Mouse (Mus musculus) heart, adult 2 months (tissue): ENCODE data around the gene Afp. TPM values are rescaled to one million over a fixed set of nuclear protein-coding genes. Genes with fewer than 3 reads are reported as not detected.

ENCODE experiments used
- DNase-seq, 2 experiments: peaks; one replicate each; pipeline ENCODE4 v3.0.0; 2021
- H3K27ac ChIP-seq: fragments of 200-600 bp; 2 replicates; pipeline ENCODE4 v1.8.1; 2022
- H3K27me3 ChIP-seq: fragments of 200-500 bp; 2 replicates; pipeline ENCODE4 v1.6.1; 2012; ENCODE audit warnings: mild to moderate bottlenecking, low read length, inconsistent platforms, mixed read lengths; ENCODE audit not compliant: control insufficient read depth, insufficient read depth
- H3K36me3 ChIP-seq: fragments of 200-500 bp; 2 replicates; pipeline ENCODE4 v1.6.1; 2012; ENCODE audit warnings: low read length, inconsistent platforms; ENCODE audit not compliant: control insufficient read depth, insufficient read depth
- H3K4me1 ChIP-seq: fragments of 200-500 bp; 2 replicates; pipeline ENCODE4 v1.6.1; 2011; ENCODE audit warnings: low read length; ENCODE audit not compliant: control insufficient read depth, insufficient read depth
- H3K4me3 ChIP-seq: fragments of 200-600 bp; 2 replicates; pipeline ENCODE4 v1.8.1; 2022
- H3K79me2 ChIP-seq: fragments of 200-500 bp; replicated peaks from 2 replicates; pipeline ENCODE4 v1.6.1; 2012; ENCODE audit warnings: mild to moderate bottlenecking, inconsistent platforms, low read length, moderate library complexity, mixed read lengths; ENCODE audit not compliant: control insufficient read depth, insufficient read depth
- H3K9ac ChIP-seq: fragments of 200-500 bp; 2 replicates; pipeline ENCODE4 v1.6.1; 2012; ENCODE audit warnings: low read depth, mild to moderate bottlenecking, control low read depth, inconsistent platforms, low read length, mixed read lengths
- CTCF ChIP-seq: fragments of 200-600 bp; IDR thresholded peaks from 2 replicates; pipeline ENCODE4 v1.8.1; 2022; ENCODE audit warnings: antibody characterized with exemption, mild to moderate bottlenecking, moderate library complexity
- EP300 ChIP-seq: fragments of 200-500 bp; IDR thresholded peaks from 2 replicates; pipeline ENCODE4 v1.6.1; 2011; ENCODE audit warnings: low read depth, low read length, control low read depth; ENCODE audit not compliant: insufficient read depth
- POLR2A ChIP-seq: fragments of 200-500 bp; IDR thresholded peaks from 2 replicates; pipeline ENCODE4 v1.6.1; 2011; ENCODE audit warnings: mild to moderate bottlenecking, low read depth, low read length, control low read depth; ENCODE audit not compliant: insufficient read depth
- WGBS: fragments of 180-500 bp; shearing (Covaris S2); methylation state at CpG from one replicate; pipeline ENCODE4 v1.1.7; 2018; 5-methylcytosine and 5-hydroxymethylcytosine counted together
- intact Hi-C: fragments of 180-260 bp; cut with DNase I; formaldehyde crosslinking; loops from one replicate; pipeline ENCODE4 v1.15.1; 2025
- polyA plus RNA-seq: library from polyadenylated mRNA; depleted of rRNA; stranded (reverse); fragments of >200 nt; gene quantifications from 2 replicates; pipeline ENCODE4 v1.2.3, GENCODE M21; 2012
- total RNA-seq, 2 experiments: library from RNA; stranded (reverse); gene quantifications; 2 replicates each; pipeline ENCODE4 v1.2.3; 2021

Afp gene
- total and polyA plus RNA-seq, 3 experiments = not detected

DNA sequence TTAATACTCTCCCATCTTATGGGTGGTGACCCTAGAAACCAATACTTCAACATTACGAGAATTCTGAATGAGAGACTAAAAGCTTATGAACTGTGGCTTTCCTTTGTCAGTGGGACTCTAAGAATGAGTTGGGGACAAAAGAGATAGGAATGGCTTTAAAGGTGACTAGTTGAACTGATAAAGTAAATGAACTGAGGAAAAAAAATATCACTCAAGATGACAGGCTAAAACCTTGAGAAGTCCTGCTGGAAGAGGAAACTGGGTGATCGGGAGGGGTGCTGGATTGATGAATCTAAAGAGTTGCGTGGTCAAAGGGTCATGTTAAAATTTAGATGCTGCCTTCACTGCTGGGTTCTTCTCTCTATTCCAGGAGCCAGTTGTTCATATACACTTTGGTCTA lies 13.8 kb upstream of the Afp start:
- no peak for DNase-seq
- Histone ChIP-seq H3K9ac (no peak overlapping the region), H3K79me2 (no peaks in the 10 kb centered on the region), H3K27me3 (no peaks in the 10 kb centered on the region), H3K36me3 (no peaks in the 10 kb centered on the region), H3K27ac (no peak overlapping the region), H3K4me1 (no peaks in the 10 kb centered on the region), H3K4me3 (no peak overlapping the region)
- intact Hi-C loops = no loop called here
- TF ChIP-seq CTCF (no peak), POLR2A (no peak), EP300 (no peak)
- WGBS = 89% methylated on average over 3 of the region's 3 CpGs

DNA sequence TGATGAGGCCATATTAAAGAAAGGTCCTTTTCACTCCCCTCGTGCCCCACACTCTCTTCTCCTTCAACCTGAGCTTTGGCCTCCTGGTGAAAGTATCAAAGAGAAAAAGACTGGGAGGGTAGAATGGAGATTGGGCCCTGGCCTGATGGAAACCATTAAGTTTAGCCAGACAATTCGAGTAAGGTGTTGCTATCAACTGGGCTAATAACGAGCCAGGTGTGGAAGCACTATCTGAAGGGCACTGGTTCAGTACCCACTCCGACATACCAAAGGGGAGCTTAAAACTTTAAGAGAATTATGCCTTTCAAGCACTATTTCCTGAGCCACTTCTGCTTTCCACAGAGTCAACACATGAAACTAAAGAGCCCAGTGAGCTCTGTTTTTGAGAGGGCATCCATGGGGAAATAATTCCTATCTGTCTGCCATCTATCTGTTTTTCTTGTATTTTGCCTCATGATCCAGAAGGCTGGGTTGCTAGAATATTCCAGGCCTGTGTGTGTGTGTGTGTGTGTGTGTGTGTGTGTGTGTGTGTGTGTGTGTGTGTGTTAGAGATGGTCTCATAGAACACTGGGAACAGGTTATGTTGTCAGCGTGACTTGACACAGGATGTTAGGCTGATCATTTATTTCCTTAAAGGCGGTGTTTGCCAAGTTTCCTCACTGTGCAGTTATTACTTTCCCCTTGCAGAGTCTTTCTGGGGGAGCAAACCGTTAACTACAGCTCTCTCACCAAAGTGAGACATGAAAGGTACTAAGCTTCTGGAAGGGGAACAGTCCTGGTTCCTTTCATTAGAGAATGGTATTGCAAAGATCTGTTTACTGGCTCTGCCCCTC lies 13.0 kb upstream of the Afp start:
- no peaks in the 10 kb centered on the region for H3K4me1 ChIP-seq
- 58% methylated on average over 7 of the region's 7 CpGs for WGBS
- H3K4me3 ChIP-seq = no peak overlapping the region
- no peaks in the 10 kb centered on the region for H3K79me2 ChIP-seq
- H3K36me3 ChIP-seq = no peaks in the 10 kb centered on the region
- H3K9ac ChIP-seq = no peak overlapping the region
- no peak overlapping the region for H3K27ac ChIP-seq
- intact Hi-C loops = no loop called here
- no peaks in the 10 kb centered on the region for H3K27me3 ChIP-seq
- DNase-seq = no peak
- TF ChIP-seq POLR2A (no peak), EP300 (no peak), CTCF (no peak)

DNA sequence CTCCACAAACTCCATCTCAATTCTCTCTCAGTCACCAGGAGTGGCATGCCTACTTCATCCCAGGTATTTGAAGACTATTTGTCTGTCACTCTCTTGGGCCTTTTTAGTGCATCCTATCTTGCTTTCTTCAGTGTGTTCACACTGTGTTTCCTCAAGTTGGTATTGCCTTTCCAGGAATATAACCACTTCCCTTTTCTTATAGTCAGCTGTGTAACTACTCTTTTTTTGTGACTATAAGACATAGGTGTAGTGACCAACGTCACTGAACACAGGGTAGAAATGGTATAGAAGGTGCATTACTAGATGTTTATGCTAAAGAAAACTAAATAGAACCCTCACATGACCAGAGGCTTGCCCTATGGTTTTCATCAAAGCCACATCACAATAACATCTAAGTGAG lies 11.7 kb upstream of the Afp start:
- 52% methylated on average over 1 of the region's 1 CpGs for WGBS
- intact Hi-C loops = no loop called here
- Histone ChIP-seq H3K27ac (no peak overlapping the region), H3K27me3 (no peaks in the 10 kb centered on the region), H3K9ac (no peak overlapping the region), H3K79me2 (no peaks in the 10 kb centered on the region), H3K36me3 (no peaks in the 10 kb centered on the region), H3K4me1 (no peaks in the 10 kb centered on the region), H3K4me3 (no peak overlapping the region)
- DNase-seq = no peak
- TF ChIP-seq EP300 (no peak), POLR2A (no peak), CTCF (no peak)

DNA sequence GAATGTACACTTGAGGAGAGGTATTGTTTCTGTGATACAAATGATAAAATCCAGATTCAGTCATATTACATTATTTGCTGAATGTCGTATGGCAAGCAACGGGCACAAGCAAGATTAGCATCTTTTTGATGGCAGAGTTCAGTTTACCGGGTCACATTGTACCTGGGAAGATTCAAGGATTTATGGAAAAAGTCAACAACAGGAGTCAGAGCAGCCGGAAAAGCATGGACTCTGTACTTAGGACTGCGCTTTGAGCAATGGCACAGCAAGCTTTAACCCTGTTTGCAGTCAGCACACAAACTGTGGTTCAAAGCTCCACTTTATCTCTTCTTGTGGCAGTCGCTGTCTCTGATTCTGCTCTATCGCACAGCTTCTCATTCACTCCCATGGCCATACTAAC lies 4.9 kb upstream of the Afp start:
- intact Hi-C loops = no loop called here
- no peaks in the 10 kb centered on the region for H3K27me3 ChIP-seq
- no peak for DNase-seq
- H3K9ac ChIP-seq = no peak overlapping the region
- no peaks in the 10 kb centered on the region for H3K36me3 ChIP-seq
- 81% methylated on average over 7 of the region's 7 CpGs for WGBS
- no peak overlapping the region for H3K27ac ChIP-seq
- H3K4me3 ChIP-seq = no peak overlapping the region
- no peaks in the 10 kb centered on the region for H3K79me2 ChIP-seq
- TF ChIP-seq CTCF (no peak), EP300 (no peak), POLR2A (no peak)
- H3K4me1 ChIP-seq = no peaks in the 10 kb centered on the region

DNA sequence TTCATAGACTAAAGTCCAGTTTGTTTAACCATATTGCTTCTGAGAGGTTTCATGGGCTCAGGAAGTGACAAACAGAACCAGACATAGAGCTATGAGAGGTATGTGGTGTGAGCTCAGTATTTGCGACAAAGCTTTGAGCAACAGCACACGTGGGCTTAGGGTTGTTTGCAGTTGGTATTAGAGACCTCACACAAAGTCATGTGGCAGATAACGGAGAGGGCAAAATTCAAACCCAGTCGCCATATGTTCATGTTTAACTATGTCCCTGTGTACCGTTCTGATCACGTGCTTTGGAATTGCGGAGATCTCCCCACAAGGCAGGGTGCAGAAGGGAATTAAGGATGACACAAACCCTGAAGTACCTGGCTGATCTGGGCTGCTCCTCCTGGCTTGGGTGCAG lies 2.2 kb upstream of the Afp start:
- intact Hi-C loops = no loop called here

DNA sequence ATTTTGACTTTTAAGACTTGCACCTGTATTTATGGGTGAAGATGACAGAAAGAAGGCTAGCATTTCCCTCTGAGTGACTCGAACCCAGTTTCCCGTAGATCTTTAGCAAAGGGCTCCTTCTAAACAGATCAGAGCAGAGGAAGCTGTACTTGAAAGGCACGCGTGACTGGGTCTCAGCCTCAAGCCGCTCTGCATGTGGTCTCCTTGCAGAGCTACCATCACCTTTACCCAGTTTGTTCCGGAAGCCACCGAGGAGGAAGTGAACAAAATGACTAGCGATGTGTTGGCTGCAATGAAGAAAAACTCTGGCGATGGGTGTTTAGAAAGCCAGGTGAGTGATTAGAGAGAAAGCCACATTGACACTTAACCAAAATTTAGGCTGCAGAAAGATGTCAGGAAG lies 1.9 kb downstream of the Afp start:
- Histone ChIP-seq H3K9ac (no peak overlapping the region), H3K4me1 (no peaks in the 10 kb centered on the region), H3K27me3 (no peaks in the 10 kb centered on the region), H3K36me3 (no peaks in the 10 kb centered on the region), H3K79me2 (no peaks in the 10 kb centered on the region), H3K4me3 (no peak overlapping the region), H3K27ac (no peak overlapping the region)
- intact Hi-C loops = no loop called here
- whole genome bisulfite sequencing = 70% methylated on average over 9 of the region's 9 CpGs
- TF ChIP-seq POLR2A (no peak), EP300 (no peak)
- peak in 1 of 2 experiments; percentile 15 for DNase-seq

More for the DNA sequence above, 2.2 kb upstream of the Afp start:
- Histone ChIP-seq H3K9ac (no peak overlapping the region), H3K27ac (no peak overlapping the region), H3K4me1 (no peaks in the 10 kb centered on the region), H3K36me3 (no peaks in the 10 kb centered on the region), H3K79me2 (no peaks in the 10 kb centered on the region), H3K4me3 (no peak overlapping the region), H3K27me3 (no peaks in the 10 kb centered on the region)
- no peak for DNase-seq
- TF ChIP-seq POLR2A (no peak), EP300 (no peak)
- 83% methylated on average over 7 of the region's 7 CpGs for WGBS
